Mouse (Mus musculus): ENCODE data around the gene Pttg1ip. TPM values are rescaled to one million over a fixed set of nuclear protein-coding genes. Genes with fewer than 3 reads are reported as not detected.

Gene Pttg1ip
- total RNA-seq, 2 experiments from 2014 or later: 69.2 to 78.2 TPM

DNA sequence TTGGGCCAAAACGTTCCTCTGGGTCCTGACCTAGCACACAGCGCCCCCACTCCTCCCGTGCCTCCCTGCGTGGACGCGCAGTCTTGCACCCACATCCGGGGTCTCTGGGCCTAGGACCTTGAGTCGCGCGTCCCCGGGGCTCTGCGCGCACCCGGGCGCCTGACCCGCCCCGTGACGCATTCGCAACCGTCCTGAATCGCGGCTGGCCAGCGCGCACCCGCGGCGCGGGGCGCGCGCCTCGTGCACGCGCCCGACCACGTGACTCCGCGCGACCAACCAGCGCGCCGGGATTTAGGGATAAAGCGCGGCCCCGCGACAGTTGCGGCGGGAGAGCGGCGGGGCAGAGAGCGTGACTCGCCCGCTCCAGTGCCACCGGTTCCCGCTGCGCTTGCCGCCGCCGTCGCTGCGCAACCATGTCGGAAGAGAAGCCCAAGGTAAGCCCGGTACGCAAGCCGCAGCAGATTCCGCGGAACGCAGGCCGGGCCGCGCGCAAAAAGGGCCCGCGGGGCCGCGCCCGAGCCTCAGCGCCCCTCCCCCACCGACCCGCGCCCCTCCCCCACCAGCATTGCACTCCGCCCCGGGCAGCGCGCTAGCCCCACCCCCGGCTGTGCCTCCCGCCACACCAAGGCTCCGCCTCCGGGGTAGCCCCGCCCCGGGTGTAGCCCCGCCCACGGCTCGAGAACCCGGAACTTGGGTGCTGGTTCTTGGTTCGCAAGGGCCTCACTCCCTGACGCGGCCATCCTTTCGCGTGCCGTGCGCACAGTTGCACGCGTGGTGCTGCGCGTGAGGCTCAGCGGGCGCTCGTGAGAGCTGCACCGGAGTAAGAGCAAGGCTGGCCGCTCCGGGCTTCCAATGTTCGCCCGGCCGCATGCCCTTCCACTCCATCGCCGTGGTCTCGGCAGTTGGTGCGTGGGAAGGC, 24.6 kb downstream of the Pttg1ip start, which contains the start of the genes Sumo3 and Gm49325:
Gene Sumo3, plus strand, starts transcription at position 190 of the 919 bp plus-strand sequence.
Gene Gm49325, plus strand, starts transcription at position 290 of the 919 bp plus-strand sequence.
- peak; percentile 89 to 95 for DNase-seq (ENCODE audit: low spot score in 2 of 2)

- no peak for DNase-seq (ENCODE audit: low spot score in 2 of 2)
These were observed 25.3 kb downstream of the Pttg1ip start for GRCm38 (mm10) chr10:77606855-77607254.

- DNase-seq (ENCODE audit: low spot score in 2 of 2): no peak
These were observed 25.9 kb downstream of the Pttg1ip start for GRCm38 (mm10) chr10:77607441-77607840.

GRCm38 (mm10) chr10:77608589-77608988, 27.1 kb downstream of the Pttg1ip start:
- DNase-seq (ENCODE audit: low spot score in 2 of 2): peak in 1 of 2 experiments; percentile 69

DNA sequence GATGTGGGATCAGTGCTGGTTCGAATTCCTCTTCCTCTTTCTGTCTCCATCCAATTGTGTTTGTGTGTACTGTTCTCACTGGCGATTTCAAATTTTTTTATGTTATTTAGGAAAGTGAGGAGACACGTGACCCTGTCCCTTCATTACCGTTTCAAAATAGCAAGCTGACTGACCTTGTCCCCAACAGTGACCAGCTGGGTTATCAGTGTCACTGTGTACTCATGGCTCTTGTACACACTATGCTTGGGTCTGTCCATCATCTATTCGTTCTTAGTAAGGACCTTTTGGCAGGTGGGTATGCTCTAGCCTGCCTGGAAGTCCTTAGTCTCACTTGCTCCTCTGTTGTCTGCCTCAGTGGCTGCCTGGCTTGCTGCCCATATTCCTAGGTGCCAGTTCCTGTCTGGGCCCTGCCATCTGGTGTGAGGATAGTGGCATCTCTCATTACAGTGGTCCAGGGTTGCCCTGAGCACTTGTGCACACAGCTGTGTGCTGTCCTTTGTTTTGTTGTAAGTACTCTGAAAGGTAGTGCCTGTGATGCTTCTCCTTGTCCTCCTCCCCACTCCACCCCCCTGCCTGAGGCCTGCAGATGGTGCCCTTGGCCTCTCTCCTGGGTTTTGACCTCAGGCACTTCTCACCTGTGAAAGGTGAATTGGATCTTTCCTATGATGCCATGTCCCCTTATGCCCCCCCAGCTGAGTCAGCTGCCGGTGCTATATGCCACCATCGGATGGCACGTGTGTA, 28.9 kb downstream of the Pttg1ip start:
- DNase-seq (ENCODE audit: low spot score in 2 of 2): no peak

DNA sequence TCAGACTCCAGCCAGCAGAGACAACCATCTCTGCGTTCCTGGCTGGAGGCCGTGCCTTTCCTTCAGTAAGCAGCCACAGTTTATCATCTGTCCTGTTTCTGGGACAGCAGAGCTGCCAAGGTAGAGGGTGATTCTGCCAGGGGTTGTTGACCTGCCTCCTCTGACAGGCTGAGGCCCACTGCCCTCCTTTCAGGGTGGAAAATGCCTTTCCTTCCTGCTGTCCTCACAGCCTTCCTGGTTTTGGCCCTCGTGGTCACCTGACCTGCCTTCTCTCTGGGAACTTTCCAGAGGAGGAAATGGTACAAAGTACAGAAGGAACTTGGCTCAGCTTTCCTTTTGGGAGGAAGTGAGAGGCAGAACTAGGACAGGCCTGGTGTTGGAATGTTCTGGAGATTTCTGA, 31.9 kb downstream of the Pttg1ip start:
- DNase-seq (ENCODE audit: low spot score in 2 of 2): no peak

DNA sequence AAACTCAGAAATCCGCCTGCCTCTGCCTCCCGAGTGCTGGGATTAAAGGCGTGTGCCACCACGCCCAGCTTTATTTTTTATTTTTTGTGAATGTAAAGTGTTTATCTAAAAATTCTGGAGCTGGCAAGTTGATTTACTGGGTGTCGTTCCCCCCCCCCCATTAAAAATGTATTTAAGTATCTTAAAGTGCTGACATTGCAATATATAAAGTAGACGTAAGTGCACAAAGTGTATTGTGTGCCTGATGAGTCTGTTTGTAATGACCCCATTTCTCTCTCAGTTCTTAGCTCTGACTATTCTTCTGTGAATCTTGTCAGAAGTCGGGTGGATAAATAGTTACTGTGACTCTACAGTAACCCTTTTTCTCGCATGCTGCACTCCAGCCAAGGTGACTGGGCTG, 34.1 kb downstream of the Pttg1ip start:
- DNase-seq (ENCODE audit: low spot score in 2 of 2): no peak

DNA sequence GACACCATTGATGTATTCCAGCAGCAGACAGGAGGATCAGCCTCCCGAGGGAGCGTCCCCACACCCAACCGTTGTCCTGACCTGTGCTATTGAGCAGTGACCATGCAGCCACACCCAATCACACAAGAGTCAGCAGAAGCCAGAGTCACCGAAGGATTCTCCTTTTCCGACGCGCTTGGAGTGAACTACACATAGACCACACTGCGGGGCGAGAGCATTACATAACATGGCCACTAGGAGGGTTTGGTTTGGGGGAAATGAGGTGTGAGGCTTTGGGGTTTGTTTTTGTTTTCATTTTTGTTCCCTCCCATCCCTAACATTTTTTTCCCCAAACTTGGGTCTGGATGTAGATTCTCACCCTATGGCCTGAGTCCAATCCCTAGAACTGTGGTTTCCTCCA, 34.6 kb downstream of the Pttg1ip start:
- DNase-seq (ENCODE audit: low spot score in 2 of 2): no peak

DNA sequence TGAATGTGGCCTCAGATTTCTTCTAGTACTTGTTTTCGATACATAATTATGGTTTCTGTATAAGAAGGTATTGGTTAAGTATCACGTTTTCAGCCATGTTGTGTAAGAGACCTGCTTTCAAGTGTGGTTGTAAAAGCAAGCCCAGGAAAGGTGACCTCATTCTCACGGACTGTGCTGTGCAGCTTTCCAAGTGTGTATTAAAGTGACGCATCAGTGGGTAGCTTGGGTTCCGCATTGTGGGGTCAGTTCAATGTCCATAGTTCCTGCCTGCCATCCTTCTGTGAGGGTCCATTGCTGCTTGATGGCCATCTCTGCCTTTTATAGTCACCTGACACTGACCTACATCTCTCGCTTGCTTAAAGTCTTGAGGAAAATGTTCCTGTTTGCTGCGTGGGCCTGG, 35.4 kb downstream of the Pttg1ip start:
- DNase-seq (ENCODE audit: low spot score in 2 of 2): no peak

- DNase-seq (ENCODE audit: low spot score in 2 of 2): no peak
These were observed 40.0 kb downstream of the Pttg1ip start for GRCm38 (mm10) chr10:77621546-77621945.

DNA sequence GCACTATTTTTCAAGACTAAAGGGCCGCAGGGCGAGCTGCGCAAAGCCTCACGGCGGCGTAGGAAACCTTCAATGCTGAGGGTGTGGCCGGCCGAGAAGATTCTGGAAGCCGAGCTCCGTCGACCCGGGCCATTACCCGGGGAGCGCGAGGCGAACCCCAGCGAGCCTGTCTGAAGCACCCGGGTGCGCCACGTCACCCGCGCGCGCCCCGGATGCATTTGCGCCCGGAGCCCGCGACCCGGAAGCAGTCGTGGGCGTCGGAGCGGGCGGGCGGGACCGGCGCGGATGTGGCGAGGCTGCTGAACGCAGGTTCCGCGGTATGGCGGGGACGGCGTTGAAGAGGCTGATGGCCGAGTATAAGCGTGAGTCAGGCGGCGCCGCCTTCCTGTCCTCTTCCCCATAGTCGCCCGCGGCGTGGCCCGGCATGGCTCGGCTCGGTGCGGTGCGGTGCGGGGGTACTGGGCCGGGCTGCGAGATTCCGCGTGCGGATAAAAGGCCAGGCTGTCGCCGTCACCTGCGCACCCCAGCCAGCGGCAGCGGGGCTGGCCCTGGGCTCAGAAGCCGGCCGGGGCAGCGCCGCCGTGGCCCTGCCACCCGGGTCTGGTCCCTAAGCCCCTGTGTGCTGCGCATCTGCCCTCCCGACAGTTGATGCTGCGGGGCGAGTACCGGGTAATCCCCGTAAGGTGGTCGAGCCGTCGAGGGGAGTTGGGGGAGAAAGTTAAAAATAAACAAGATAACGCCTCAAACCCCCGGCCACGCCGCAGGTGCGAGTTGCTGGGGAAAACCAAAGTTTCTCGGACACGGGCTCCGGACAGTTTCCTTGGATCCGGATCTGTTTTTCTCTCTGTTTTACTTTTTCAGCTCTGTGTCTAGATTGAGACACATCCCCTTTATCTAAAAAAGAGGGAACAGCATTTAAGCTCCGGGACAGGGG, 40.8 kb downstream of the Pttg1ip start, which contains the start of gene Ube2g2:
Gene Ube2g2, plus strand, starts transcription at position 221 of the 934 bp plus-strand sequence.
- peak; percentile 88 to 93 for DNase-seq (ENCODE audit: low spot score in 2 of 2)

GRCm38 (mm10) chr10:77623069-77623492, 41.6 kb downstream of the Pttg1ip start:
- DNase-seq (ENCODE audit: low spot score in 2 of 2): peak; percentile 52 to 68

DNA sequence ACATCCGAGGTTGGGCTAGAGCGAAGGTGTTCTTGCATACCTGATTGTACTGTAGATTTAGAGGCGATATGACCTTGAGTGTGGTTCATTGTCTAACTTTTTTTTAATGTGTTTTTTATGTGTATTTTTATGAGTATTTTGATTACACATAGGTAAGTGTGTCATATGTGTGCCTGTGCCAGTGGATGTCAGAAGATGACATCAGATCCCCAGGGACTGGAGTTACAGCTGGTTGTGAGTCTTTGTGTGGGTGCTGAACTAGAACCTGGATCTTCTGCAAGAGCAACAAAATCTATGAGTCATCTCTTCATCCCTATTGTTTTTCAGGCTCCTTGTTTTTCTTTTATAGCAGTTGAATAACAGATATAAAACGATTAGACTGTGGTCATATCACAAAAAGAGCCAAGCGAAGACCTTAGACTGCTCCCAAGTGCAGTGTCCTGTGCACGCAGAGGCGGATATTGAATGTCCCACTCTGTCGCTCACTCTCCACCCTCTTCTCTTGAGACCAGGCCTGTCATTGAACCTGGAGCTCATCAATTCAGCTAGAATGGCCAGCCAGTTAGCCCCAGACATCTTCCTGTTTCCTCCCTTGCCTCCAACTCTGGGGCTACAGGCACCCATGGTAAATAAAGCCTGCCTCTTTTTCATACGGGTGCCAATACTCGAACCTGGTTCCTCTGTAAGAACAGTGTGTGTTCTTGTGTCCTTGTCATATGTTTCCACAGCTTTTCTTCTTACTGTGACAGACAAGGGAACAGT, 42.3 kb downstream of the Pttg1ip start:
- no peak for DNase-seq (ENCODE audit: low spot score in 2 of 2)

- peak; percentile 55 to 87 for DNase-seq (ENCODE audit: low spot score in 2 of 2)
These were observed 43.1 kb downstream of the Pttg1ip start for GRCm38 (mm10) chr10:77624570-77624995.

DNA sequence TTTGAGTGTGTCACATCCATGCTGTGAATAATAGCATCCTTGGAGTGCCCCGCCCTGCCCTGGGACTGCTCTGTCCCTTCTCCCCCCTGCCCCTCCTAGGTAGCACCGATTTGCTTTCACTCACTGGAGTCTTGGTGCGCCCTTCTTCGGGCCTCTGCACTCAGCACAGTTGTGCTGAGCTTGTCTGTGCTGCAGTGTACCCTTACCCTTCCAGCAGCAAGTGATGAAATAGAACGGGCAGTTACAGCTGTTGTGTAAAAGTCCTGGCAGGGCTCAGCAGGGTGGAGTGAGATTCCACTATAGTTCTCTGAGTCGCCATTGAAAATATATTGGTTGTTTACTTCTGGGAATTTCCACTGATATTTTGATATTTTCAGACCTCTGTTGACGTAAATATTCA, 44.5 kb downstream of the Pttg1ip start:
- DNase-seq (ENCODE audit: low spot score in 2 of 2): no peak

DNA sequence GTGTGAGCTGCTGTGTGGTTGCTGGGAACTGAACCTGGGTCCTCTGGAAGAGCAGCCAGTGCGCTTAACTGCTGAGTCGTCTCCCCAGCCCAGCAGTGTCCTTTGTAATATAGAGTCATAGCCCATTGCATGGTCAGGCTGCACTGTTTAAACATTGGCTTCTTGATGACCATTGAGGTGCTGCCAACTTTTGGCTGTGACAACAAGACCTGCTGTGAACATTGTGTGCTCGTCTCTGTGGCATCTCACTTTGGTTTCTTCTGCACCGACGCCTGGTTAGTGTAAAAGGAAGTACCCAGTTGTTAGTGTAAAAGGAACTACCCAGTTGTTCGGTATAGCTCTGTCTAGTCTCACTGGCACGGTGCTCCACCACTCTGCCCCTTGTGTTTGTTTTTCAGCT, 45.1 kb downstream of the Pttg1ip start:
- DNase-seq (ENCODE audit: low spot score in 2 of 2): no peak

DNA sequence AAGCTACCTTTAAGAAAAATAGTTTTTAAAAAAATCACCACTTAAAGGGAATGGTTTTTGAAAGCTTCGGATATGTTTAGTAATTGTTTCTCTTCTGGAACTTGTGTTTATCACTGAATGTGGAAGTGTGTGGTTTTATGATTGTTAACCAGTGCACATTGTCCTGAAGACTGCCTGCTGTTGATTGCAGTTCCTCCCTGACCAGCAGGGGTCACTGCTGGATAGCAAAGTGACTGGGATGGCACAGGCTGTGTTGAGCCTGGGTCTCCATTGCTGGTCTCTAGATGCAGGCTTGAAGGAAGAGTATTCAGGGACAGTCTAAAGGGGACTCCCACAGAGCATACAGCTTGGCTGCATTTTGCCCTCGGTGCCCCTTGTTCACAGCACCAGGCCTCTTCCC, 46.0 kb downstream of the Pttg1ip start:
- peak; percentile 60 to 93 for DNase-seq (ENCODE audit: low spot score in 2 of 2)

DNA sequence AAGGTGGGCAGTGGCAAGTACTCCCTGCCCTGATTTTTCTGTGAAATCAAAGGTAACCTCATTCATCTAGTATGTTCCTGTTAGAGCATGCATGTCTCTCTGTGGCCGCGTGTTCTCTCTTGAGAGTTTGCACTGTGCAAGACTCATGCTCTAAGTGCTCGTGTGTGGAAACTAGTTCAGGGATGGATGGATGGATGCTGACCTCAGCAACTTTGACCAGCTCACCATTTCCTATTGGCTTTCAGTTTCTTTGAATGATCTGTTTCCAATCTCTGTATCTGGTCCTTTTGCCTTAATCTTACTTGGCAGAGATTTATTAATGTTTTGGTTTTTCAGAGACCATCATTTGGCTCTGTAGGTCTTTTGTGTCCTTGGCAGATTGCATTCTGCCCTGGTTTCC, 47.6 kb downstream of the Pttg1ip start:
- no peak for DNase-seq (ENCODE audit: low spot score in 2 of 2)

- no peak for DNase-seq (ENCODE audit: low spot score in 2 of 2)
These were observed 48.5 kb downstream of the Pttg1ip start for GRCm38 (mm10) chr10:77629970-77630369.

DNA sequence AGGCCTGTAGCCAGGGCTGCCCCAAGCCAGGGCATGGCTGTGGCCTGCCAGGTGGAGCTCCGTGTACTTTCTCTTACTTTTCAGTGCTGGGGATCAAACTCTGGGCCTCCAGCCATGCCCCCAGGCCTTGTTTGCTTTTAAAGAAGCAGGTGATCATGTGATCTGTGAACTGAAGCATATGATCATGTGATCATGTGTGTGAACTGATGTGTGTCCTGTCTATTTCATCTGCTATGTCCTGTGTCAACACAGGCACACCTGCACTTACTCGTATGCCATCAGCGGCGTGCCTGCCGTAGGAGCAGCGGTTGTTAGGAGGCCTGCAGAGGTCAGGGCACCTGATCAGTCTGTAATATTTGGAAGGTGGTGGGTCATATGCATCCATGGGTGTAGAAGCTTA, 52.5 kb downstream of the Pttg1ip start:
- DNase-seq (ENCODE audit: low spot score in 2 of 2): no peak

All from layer of hippocampus, adult 18-20 months (tissue).